Mouse (Mus musculus) forebrain, postnatal 0 days (tissue): ENCODE measurements around the gene Tvp23b. TPM values are rescaled to one million over a fixed set of nuclear protein-coding genes. Genes with fewer than 3 reads are reported as not detected.

Experiments used
- ATAC-seq: fragments of 200-750 bp; cut with Nextera tagmentation; 2 replicates; pipeline ENCODE4 v1.8.0; 2017; ENCODE audit warnings: mild to moderate bottlenecking, moderate library complexity
- DNase-seq: peaks from one replicate; pipeline ENCODE4 v3.0.0-alpha.2; 2015
- H3K27ac ChIP-seq: fragments of 300-500 bp; sonication (generic); 2 replicates; pipeline ENCODE4 v1.5.1; 2014; ENCODE audit warnings: low read depth, mild to moderate bottlenecking, antibody characterized with exemption, low read length, moderate library complexity, mixed read lengths
- H3K27me3 ChIP-seq: fragments of 300-500 bp; sonication (generic); 2 replicates; pipeline ENCODE4 v1.6.1; 2014; ENCODE audit warnings: mild to moderate bottlenecking, low read length, mixed read lengths; ENCODE audit not compliant: insufficient read depth
- H3K36me3 ChIP-seq: fragments of 300-500 bp; sonication (generic); 2 replicates; pipeline ENCODE4 v1.6.1; 2014; ENCODE audit warnings: mild to moderate bottlenecking, moderate library complexity; ENCODE audit not compliant: insufficient read depth
- H3K4me1 ChIP-seq: fragments of 300-500 bp; sonication (generic); 2 replicates; pipeline ENCODE4 v1.6.1; 2014; ENCODE audit warnings: antibody characterized with exemption; ENCODE audit not compliant: insufficient read depth
- H3K4me2 ChIP-seq: fragments of 300-500 bp; sonication (generic); 2 replicates; pipeline ENCODE4 v1.6.1; 2014; ENCODE audit warnings: low read depth, mild to moderate bottlenecking, moderate library complexity
- H3K4me3 ChIP-seq: fragments of 300-500 bp; sonication (generic); 2 replicates; pipeline ENCODE4 v1.5.1; 2014; ENCODE audit warnings: low read depth, low read length, mixed read lengths
- H3K9ac ChIP-seq: fragments of 300-500 bp; sonication (generic); 2 replicates; pipeline ENCODE4 v1.6.1; 2014; ENCODE audit warnings: mild to moderate bottlenecking
- H3K9me3 ChIP-seq: fragments of 300-500 bp; sonication (generic); 2 replicates; pipeline ENCODE4 v1.6.1; 2016; ENCODE audit warnings: low read length
- CTCF ChIP-seq: sonication (generic); IDR thresholded peaks from 2 replicates; pipeline ENCODE4 v1.5.1; 2016; ENCODE audit warnings: antibody characterized with exemption, control low read depth, low read depth
- WGBS: fragments of 180-500 bp; shearing (Covaris S2); extraction: QIAGEN DNeasy Blood & Tissue Kit; methylation state at CpG from one replicate; pipeline ENCODE4 v1.1.7; 2014; 5-methylcytosine and 5-hydroxymethylcytosine counted together
- polyA plus RNA-seq: library from polyadenylated mRNA; unstranded; fragments of >200 nt; fragmentation: Nextera tagmentation; extraction: Ambion mirVana; gene quantifications from 2 replicates; pipeline ENCODE4 v1.2.1, GENCODE M21; 2015
- total RNA-seq: library from RNA; depleted of rRNA; stranded (reverse); fragments of >200 nt; gene quantifications from 2 replicates; pipeline ENCODE4 v1.2.3, GENCODE M21; 2014; rRNA removed

Gene Tvp23b
- total RNA-seq (30.7 and 30.8 TPM in 2 replicates), polyA plus RNA-seq (31.2 and 37.1 TPM in 2 replicates)

DNA sequence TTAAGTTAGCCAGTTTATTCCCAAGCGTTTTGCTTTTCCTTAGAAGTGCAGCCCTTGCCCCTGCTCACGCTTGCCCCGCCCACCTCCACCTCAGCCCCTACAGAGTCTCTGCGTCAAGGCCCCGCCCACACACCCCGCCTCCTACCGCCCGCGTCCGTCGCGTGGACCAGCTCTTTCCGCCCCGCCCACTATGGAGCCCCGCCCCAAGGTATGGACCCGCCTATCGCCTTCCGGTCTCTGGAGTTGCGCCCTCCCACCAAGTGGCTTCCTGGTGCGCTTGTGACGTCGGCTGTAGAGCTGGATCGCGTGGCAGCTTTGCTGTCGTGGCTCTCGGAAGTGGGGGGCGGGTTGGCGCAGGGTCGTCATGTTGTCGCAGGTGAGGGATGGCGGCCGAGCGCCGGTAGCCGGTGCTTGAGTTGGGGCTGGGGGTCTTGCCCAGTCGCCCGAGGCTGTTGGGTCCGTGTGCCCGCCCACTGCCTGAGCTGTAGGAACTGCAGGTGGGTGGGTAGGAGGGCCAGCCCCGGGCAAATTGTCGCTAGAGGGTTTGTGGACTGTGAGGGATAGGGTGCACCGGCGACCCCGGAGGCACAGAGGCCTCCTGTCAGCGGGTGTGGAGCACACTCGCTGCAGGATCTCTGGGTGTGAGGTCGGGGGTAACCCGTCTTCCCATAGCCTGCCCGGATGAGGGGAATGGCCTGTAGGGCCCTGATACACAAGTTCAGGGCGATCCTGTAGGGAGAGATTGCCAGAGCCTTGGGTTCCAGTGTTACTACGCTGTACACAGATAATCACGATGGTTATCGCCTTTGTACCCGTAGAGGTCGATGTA lies at the start of gene Tvp23b:
Gene Tvp23b (plus strand): TSS at position 236 of the 829 bp plus-strand sequence.
- Histone ChIP-seq H3K4me3 (peak within 1 kb of the TSS; percentile 58), H3K4me1 (no peaks in the 10 kb centered on the region), H3K4me2 (peak within 1 kb of the TSS; percentile 67), H3K27ac (peak within 1 kb of the TSS; percentile 83), H3K9ac (peak within 1 kb of the TSS; percentile 73), H3K9me3 (no peaks in the 10 kb centered on the region), H3K36me3 (peaks cover under 1% of the 10 kb centered on the region; the same call in 1 of the 2 replicates), H3K27me3 (no peaks in the 10 kb centered on the region)
- WGBS, result 3% methylated on average over 55 of the region's 55 CpGs
- peak; percentile 97 for ATAC-seq
- DNase-seq, result peak; percentile 98
- 0 out of 2 replicates have a peak, but pooled peaks have one; percentile 13 for TF ChIP-seq CTCF

DNA sequence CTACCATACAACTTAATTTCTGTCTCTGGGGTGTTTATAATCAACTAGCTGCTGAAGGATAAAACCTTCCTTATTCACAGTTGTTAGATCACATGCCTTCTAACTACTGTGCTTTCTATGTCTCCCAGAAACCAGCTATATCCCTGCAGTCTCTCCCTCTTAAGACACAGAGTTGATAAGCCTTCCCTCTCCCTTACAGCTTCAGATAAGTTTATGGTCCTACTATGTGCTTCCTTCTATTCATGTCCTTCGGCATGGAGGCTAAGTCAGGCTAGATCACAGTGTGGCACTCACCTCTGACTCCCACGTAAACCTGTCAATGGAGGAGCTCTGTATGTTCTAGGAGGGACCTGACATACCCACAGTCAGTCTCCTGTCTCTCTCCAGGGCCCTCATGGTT lies 48.9 kb upstream of the Tvp23b start:
- Histone ChIP-seq H3K4me2 (no peak overlapping the region), H3K4me1 (no peaks in the 10 kb centered on the region), H3K27ac (no peak overlapping the region), H3K9me3 (no peaks in the 10 kb centered on the region), H3K27me3 (no peaks in the 10 kb centered on the region), H3K4me3 (no peak overlapping the region), H3K36me3 (no peaks in the 10 kb centered on the region), H3K9ac (no peak overlapping the region)
- no peak for DNase-seq
- TF ChIP-seq CTCF, result no peak
- no peak for ATAC-seq
- WGBS, result 85% methylated on average over 2 of the region's 2 CpGs

DNA sequence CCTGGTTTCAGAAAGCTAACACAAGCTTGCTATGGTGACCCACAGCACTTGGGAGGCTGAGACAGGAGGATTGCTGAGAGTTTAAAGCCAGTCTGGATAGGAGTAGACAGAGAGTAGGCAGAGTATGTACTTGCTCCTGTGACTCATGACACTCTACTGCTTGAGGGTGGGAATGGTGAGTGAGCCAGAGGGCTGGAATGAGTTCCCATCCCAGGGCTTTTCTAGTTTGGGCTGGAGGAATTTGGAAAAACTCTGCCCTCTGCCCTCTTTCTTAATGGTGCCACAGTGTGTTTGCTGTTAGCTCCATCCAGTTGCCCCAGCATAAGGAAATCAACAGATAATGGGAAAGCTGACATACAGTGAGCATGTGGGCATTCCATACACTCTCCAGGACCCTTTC lies 47.3 kb upstream of the Tvp23b start:
- Histone ChIP-seq H3K4me1 (no peaks in the 10 kb centered on the region), H3K9me3 (no peaks in the 10 kb centered on the region), H3K4me3 (no peak overlapping the region), H3K4me2 (no peak overlapping the region), H3K27me3 (no peaks in the 10 kb centered on the region), H3K27ac (no peak overlapping the region), H3K9ac (no peak overlapping the region), H3K36me3 (no peaks in the 10 kb centered on the region)
- no peak for TF ChIP-seq CTCF
- ATAC-seq (no peak), DNase-seq (no peak)

DNA sequence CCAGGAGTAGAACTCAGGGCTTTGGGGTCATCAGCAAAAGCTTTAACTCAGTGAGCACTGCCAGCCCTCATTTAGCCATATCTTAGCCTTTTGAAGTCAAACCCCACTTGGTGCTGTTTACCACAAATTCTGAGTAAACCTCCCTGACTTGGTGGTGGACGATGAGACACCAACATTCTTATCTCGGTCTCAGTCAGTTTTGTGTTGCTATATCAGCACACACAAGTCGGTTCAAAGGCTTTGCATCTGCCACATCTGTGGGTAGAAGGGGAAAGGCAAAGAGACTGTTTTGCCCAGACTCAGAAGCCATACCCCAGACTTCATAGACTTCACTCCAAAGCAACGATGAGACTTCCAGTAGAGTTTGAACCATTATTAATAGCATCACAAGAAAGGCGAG lies 34.7 kb upstream of the Tvp23b start:
- 86% methylated on average over 5 of the region's 5 CpGs for WGBS
- ATAC-seq (no peak), DNase-seq (no peak)
- Histone ChIP-seq H3K27ac (no peak overlapping the region), H3K36me3 (no peaks in the 10 kb centered on the region), H3K4me1 (no peaks in the 10 kb centered on the region), H3K9ac (no peak overlapping the region), H3K4me2 (no peak overlapping the region), H3K9me3 (no peaks in the 10 kb centered on the region), H3K27me3 (no peaks in the 10 kb centered on the region), H3K4me3 (no peak overlapping the region)
- TF ChIP-seq CTCF, result no peak

DNA sequence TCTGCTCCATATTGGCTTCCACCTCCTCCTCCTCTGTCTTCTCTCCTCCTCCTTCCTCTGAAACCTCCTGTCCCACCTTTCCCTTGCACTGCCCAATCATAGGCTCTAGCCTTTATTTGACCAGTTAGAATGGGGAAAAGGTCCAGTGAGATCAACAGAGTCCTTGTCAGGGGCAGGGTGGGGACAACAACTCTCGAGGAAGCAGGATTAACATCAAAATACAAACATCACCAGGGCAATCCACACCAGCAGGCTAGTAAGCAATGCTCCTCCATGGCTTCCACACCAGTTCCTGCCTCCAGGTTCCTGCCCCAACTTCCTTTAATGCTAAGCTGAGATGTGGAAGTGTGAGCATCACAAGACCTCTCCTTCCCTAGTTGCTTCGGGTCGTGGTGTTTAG lies 33.5 kb upstream of the Tvp23b start:
- no peak for ATAC-seq

DNA sequence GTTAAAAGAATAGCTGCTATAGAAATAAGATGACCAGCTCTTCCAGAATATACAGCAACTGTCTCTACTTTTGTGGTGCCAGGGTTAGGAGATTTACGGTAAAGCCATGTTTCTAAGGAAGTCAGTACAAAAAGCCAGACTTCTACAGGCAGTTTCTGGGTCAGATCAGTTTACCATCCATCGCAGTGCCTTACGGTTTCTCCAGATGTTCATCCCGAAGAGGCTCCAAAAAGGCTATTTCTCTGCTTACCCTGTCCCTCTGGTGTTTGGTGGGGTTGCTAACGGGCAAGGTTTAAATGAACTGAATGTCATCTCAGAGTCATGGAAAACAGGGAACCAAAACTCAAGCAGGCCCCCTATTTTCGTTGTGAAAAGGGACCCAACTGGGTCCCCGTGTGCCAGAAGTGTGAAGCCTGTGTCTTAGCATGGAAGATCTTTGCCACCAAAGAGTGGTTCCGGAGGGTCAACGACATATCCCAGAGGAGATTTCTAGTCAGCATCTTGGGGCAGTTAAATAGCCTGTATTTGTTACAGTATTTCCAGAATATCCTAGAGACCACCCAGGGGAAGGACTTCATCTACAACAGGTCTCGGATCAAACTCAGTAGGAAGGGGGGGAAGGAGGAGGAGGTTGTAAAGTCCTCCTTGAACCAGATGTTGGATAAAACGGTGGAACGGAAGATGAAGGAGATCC lies 32.1 kb upstream of the Tvp23b start, which contains the start of gene Fbxw10:
Gene Fbxw10 (plus strand): TSS at position 109 of the 694 bp plus-strand sequence.
- no peaks in the 10 kb centered on the region for H3K36me3 ChIP-seq
- WGBS, result 29% methylated on average over 12 of the region's 12 CpGs
- no peaks in the 10 kb centered on the region for H3K4me1 ChIP-seq
- no peak within 1 kb of the TSS for H3K9ac ChIP-seq
- no peak within 1 kb of the TSS for H3K4me3 ChIP-seq
- no peak for ATAC-seq
- peak; percentile 29 for DNase-seq
- no peak within 1 kb of the TSS for H3K27ac ChIP-seq
- TF ChIP-seq CTCF, result no peak
- no peaks in the 10 kb centered on the region for H3K9me3 ChIP-seq
- H3K27me3 ChIP-seq, result no peaks in the 10 kb centered on the region
- H3K4me2 ChIP-seq, result peak within 1 kb of the TSS; percentile 6; the same call in 1 of the 2 replicates

More for the DNA sequence above, 33.5 kb upstream of the Tvp23b start:
- no peak for DNase-seq
- WGBS, result 80% methylated on average over 3 of the region's 3 CpGs
- H3K27ac ChIP-seq, result no peak overlapping the region
- no peak overlapping the region for H3K4me3 ChIP-seq
- H3K9ac ChIP-seq, result no peak overlapping the region
- TF ChIP-seq CTCF, result no peak
- no peak overlapping the region for H3K4me2 ChIP-seq
- H3K27me3 ChIP-seq, result no peaks in the 10 kb centered on the region
- H3K9me3 ChIP-seq, result no peaks in the 10 kb centered on the region
- no peaks in the 10 kb centered on the region for H3K4me1 ChIP-seq
- no peaks in the 10 kb centered on the region for H3K36me3 ChIP-seq

DNA sequence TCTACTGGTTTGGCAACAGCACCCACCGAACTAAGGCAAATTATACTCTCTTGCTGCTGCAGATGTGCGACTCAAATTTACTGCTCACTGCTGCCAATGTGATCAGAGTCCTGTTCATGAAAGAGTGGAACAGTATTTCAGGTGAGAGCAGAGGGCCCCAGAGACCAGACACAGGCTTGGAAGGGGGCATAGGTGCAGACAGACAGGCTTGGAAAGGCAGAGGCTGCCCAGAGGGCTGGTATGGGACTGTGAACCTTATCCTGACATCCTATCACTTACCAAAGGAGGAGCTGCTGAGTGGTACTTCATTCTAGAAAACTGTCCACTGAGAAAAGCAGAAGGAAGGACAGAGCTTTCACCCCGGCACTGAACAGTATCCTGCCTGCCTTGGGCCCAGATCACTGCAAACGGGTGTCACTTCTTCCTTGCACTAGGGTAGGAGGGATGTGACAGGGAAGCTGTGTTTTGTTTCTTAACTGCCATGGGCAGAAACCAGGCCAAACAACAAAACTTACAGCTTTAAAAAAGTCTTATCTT lies 31.5 kb upstream of the Tvp23b start:
- Histone ChIP-seq H3K9ac (no peak overlapping the region), H3K9me3 (no peaks in the 10 kb centered on the region), H3K4me3 (no peak overlapping the region), H3K27me3 (no peaks in the 10 kb centered on the region), H3K27ac (no peak overlapping the region), H3K4me1 (no peaks in the 10 kb centered on the region), H3K4me2 (no peak overlapping the region), H3K36me3 (no peaks in the 10 kb centered on the region)
- ATAC-seq (no peak), DNase-seq (no peak)
- WGBS, result 65% methylated on average over 4 of the region's 4 CpGs
- no peak for TF ChIP-seq CTCF
